Mouse (Mus musculus) ES-Bruce4 (cell line): ENCODE measurements at regions not wholly inside any gene's neighbourhood (a gene's known extent, or its start where the extent isn't known, plus 50 kb on each side); places are given as distances from the start of the nearest gene placed in this dataset.

Source experiments
- CTCF ChIP-seq: IDR thresholded peaks from one replicate; pipeline ENCODE4 v1.8.1; 2011; ENCODE audit warnings: low read depth, low read length
- EP300 ChIP-seq: IDR thresholded peaks from 2 replicates; pipeline ENCODE4 v1.6.1; 2011; ENCODE audit warnings: low read depth, low read length; ENCODE audit not compliant: insufficient read depth

DNA sequence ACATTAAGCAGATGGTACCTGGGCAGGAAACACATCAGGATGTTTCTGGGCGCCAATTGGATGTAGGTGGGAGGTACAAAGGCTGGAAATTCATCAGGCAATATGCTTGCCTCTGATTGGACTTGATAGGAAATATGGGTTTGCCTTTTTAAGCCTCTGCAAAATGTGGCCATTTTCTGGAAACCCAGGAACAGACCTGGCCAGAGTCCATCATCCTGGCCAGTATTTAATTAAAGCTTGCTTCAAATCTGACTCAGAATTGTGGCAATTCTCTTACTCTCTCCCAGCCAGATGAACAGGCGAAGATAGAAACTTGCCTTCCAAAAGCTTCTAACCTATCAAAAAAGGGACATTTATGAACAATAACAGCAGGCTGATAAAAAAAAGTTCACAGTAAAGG lies 79.3 kb upstream of the Foxn2 start:
- TF ChIP-seq CTCF (no peak), EP300 (no peak)
